Mouse (Mus musculus): ENCODE measurements at regions not wholly inside any gene's neighbourhood (a gene's known extent, or its start where the extent isn't known, plus 50 kb on each side); places are given as distances from the start of the nearest gene placed in this dataset.

GRCm38 (mm10) chr14:12876417-12877336 is 53.8 kb upstream of the Cadps start:
- ATAC-seq (ENCODE audit: insufficient number of reproducible peaks, low FRiP score, low TSS enrichment) = no peak
